Mouse (Mus musculus) common myeloid progenitor, adult 5-6 weeks (primary cell): ENCODE data around the gene Pdcl. TPM values are rescaled to one million over a fixed set of nuclear protein-coding genes. Genes with fewer than 3 reads are reported as not detected.
A peak's percentile ranks its signal among the peaks of the same experiment; 100 is the strongest.

ENCODE experiments used
- ATAC-seq: replicated peaks from 2 replicates; pipeline ENCODE4 v1.8.0; 2016; ENCODE audit warnings: low read depth, mild to moderate bottlenecking, moderate TSS enrichment, inconsistent platforms; ENCODE audit not compliant: poor library complexity, severe bottlenecking
- total RNA-seq: library from RNA; stranded (forward); fragments of 200-1000, 187-1606 nt; gene quantifications from 2 replicates; pipeline ENCODE4 v1.2.3, GENCODE M21; 2017

Gene Pdcl
- total RNA-seq: 77.8 and 83.4 TPM in 2 replicates

DNA sequence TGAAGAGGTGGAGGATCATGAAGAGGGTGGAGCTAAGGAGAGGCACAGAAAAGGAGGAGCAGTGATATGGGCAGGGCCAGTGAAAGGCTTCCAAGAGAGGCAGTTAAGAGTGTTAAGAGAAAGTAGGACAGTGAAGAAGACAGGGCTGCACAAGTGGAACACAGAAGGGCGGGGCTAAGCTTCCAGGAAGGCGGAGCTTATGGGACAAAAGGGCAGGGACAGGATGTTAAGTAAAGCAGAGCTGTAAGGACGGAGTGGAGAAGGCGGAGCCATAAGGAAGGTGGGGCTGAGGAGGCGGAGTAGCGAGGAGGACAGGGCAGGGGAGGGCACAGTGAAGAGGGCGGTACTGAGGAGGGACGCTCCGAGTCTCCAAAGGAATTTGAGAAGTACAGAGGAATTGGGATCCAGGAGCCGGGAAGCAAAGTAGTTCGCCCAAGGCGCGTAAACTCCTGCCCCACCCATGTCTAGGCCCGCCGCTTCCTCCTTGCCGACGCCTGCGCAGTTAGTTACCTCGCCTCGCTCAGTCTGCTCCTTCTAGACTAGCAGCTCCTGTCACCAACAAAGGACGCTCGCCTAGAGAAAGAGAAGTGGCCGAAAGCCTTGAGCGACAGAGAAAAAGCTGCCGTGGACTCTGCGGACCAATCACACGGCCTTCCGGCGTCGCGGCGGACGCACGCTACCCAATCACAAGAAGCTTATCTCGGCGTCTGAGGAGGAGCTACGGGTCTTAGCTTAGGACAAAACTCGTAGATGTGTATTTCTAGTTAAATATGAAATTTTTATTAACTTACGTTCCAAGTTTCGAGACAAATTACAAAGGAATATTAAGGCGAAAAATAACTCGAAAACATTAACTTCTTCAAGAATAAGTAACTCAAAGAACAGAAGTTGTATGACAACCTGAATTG, at the start of gene Pdcl:
Pdcl (minus strand) TSS at position 700 of the 908 bp plus-strand sequence.
- ATAC-seq: peak; percentile 94

GRCm38 (mm10) chr2:37395539-37395938, 36.4 kb upstream of the Pdcl start:
- peak; percentile 56 for ATAC-seq

GRCm38 (mm10) chr2:37382921-37383320, 23.8 kb upstream of the Pdcl start:
- no peak for ATAC-seq

- ATAC-seq: peak; percentile 82
These were observed 21.1 kb upstream of the Pdcl start for GRCm38 (mm10) chr2:37380189-37380588.

- peak; percentile 93 for ATAC-seq
These were observed 16.9 kb upstream of the Pdcl start for GRCm38 (mm10) chr2:37376018-37376417.

GRCm38 (mm10) chr2:37370651-37371050, 11.5 kb upstream of the Pdcl start:
- ATAC-seq: no peak

DNA sequence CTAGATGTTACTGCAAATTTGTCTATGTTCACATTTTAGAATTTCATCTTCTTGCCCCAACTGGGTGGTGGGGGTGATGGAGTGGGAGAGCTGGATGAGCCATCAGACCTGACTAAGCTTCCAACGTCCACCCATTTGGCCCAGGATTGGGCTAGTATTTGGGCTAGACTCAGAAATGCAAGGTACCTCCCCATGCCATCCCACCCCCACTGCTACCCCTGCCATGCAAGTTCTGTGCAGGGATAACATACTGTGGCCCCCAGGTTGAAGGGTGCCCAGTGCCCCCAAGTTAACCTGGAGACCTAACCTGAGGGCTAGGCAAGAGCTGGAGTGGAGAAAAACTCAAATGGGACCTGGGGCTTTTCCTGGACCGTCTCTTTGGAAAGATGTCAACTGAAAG, 776 bp upstream of the Pdcl start:
- ATAC-seq: no peak

DNA sequence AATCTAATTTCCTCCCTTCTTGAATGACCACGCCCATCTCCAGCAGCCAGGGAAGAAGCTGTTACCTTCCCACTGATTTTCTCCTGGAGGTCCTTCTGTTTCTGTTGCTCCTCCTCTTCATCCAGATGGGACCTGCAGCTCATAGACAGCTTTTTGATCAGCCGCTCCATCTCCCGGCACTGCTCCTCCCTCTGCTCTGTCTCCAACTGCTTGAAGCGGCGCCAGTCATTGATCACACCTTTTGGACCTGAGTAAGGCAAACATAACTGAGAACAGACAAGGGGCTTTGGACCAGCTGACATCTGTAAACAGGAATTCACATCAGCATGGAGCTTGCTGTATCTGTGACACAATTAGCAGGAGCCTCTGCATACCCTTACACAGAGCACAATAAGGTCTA, 3.6 kb downstream of the Pdcl start:
- ATAC-seq: no peak

DNA sequence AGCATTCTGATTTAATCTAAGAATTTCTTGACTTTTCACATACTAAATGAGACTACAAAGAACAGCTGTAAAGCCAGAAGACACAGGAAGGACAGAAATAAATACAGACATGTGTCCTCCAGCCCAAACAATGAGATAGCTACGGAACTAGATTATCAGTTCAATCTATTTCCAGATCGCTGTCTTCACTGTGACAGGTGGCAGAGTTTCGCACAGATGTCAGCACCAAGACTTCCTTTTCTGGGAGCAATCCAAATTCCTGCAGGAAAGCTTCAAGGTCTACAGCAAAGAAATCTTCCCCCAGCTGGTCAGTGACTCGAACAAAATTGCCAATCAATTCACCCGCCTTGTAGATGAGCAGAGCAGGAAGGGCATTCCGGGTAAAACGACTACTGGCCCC, 7.5 kb downstream of the Pdcl start:
- ATAC-seq: no peak

DNA sequence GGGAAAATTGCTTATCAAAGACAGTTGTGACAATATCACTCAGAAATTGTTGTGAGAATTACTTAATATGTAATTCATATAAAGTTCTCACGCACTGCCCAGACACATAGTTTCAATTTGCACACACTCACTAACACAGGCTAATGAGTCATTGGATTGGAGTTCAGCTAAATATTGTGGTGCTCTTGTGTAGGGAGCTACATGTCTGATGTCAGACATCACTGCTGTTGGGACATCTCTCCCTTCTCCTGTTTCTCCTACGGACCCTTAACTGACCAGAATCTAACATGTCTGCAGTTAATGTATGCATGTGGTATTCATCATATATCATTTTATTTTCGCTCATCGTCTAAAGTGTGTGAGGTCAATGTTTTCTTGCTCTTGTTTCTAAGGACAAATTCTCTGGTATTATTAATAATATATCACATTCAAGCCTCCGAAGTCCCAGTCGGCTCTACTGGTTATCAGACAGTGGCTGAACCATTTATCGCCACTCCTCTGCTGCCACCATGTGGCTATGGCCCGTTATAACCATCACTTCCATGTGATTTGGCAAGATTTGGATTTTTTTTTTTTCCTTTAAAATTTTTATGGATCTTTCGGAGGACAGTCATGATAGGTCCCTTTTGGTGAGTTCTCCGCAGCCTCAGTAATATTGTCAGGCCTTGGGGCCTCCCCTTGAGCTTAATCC, 20.5 kb downstream of the Pdcl start:
- ATAC-seq: peak; percentile 85

DNA sequence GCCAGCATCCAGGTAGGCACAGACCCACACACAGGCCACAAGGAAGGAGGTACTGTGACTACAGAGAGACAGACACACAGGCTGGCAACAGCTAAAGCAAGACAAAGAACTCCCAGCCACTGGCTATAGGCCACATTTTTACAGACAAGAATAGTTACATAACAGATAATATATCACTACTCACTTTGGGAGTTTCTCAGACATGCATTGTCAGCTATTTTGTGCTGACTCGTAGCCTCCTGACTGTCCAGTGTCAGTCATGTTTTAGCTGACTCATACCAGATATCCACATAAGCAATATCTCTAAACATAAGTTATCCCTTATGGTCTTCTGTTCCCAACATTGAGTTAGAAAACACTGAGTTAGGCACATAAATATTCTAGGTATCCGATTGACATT, 25.8 kb downstream of the Pdcl start:
- no peak for ATAC-seq

DNA sequence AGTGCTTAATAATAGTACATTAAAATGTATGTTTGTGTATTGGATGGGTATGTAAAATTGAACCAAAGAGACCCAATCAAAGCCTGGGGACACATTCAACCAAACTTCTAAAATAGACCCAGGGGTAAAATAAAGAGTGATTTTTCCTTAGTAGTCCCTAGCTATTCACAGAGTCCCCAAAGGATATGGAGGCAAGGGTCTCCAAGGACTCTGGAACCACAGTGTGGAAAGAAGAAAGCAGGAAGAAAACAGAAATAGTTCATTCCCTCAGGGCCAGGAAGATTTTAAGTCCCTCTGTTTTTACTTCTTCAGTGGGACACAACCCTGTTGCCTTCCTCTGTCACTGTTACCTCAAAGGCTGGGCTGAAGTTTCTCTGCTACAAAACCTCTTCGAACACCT, 32.9 kb downstream of the Pdcl start, which contains the start of gene Olfr368:
Olfr368 (plus strand) TSS at position 301 of the 400 bp plus-strand sequence.
- no peak for ATAC-seq

Other genes with a start within 250 kb of the Pdcl start
- gene Olfr362, start 241.4 kb downstream of the Pdcl start, total RNA-seq: not detected in 2 replicates
- gene Olfr364-ps1, start 220.0 kb downstream of the Pdcl start, total RNA-seq: not detected in 2 replicates
- not detected in 2 replicates for gene Olfr365, start 171.1 kb downstream of the Pdcl start, total RNA-seq
- gene Olfr366, start 147.8 kb downstream of the Pdcl start, total RNA-seq: not detected in 2 replicates
- gene Olfr368, start 32.8 kb downstream of the Pdcl start, total RNA-seq: not detected in 2 replicates
- 36.5 and 40.8 TPM in 2 replicates for gene Rc3h2, start 63.6 kb upstream of the Pdcl start, total RNA-seq
- gene Zbtb26, start 83.8 kb upstream of the Pdcl start, total RNA-seq: 14.2 and 15.5 TPM in 2 replicates
- gene Zbtb6, start 83.8 kb upstream of the Pdcl start, total RNA-seq: 29.4 and 31.4 TPM in 2 replicates
- gene Rabgap1, start 83.9 kb upstream of the Pdcl start, total RNA-seq: 24.8 and 53.1 TPM in 2 replicates
- gene Gpr21, start 157.0 kb upstream of the Pdcl start, total RNA-seq: 1.2 and 2.1 TPM in 2 replicates